Mouse (Mus musculus) urinary bladder, postnatal 10 days (tissue): Measurements from ENCODE around the gene Asic4.

Source experiments
- DNase-seq: peaks from one replicate; pipeline ENCODE4 v3.0.0; 2022; ENCODE audit warnings: low spot score

Gene Asic4

DNA sequence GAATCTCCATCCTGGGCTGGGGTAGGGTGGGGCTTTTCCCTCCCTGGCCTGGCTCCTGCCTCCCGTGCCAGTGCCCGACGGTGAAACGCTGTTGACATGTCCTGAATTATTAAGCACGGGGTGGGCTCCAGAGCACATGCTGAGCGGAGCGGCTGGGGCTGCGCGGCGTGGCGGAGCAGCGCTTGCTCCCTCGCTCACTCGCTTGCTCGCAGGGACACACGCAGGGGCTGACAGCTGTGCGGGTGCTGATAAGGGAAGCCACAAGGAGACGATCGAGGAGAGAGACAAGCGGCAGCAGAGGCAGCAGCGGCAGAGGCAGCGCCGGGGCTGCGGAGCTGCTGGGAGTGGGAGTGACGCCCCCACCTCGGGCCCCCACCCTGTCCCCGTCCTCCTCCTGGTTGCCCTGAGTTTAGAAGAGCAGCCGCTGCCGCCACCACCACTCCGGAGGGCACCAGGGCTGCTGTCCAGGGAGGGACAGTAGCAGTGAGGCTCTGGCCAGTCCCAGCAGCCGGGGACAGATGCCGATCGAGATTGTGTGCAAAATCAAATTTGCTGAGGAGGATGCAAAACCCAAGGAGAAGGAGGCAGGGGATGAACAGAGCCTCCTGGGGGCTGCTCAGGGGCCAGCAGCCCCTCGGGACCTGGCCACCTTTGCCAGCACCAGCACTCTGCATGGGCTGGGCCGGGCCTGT is at the start of gene Asic4:
Gene Asic4, plus strand, starts transcription at position 123 of the 692 bp plus-strand sequence.
- no peak for DNase-seq

DNA sequence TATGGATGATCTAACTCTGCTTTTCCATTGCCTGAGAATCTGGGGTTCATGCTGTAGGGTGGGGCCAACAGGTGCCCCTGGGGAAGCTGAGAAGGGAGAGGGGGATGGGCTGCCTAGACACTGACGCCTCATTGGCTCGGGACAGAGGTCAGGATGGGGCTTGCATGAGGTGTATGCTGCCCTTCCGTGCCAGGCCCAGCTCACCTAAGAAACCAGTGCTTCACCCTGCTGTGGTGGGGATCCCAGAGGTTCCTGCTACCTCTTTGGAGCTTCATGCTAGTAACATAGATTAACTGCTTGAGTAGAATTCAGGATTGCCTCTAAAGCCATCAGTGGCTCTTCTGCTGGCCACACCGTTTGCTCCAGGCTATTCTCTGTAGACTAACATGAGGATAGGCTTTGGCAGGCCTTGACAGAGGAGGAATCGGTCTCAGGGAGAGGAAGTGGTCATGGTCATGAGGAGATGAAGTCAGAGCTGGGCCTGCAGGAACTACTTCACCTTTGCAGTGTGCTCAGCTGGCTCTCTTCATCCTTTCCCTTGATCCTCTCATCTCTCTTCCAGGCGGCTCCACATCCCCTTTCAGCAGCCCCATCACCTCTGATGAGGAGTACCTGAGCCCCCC is 49.6 kb upstream of the Asic4 start:
- DNase-seq: no peak

DNA sequence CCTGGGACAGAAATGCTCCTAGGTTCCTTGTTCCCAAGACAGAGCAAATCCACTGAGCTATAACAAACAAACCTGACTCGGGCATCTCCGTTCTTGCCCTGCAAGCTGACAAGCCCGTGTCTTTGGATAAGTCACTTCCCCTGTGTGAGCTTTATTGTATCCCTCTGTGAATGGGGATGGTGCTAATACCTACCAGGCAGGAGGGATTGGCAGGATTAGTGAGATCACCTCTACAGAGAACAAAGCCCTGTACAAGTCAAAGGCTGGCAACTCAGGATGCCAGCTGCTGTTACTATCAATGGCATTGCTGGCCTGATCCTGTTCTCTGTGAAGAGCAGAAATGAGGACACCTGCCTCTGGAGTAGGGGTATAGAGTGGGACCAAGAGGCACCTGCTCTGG is 44.7 kb upstream of the Asic4 start:
- DNase-seq: no peak

DNA sequence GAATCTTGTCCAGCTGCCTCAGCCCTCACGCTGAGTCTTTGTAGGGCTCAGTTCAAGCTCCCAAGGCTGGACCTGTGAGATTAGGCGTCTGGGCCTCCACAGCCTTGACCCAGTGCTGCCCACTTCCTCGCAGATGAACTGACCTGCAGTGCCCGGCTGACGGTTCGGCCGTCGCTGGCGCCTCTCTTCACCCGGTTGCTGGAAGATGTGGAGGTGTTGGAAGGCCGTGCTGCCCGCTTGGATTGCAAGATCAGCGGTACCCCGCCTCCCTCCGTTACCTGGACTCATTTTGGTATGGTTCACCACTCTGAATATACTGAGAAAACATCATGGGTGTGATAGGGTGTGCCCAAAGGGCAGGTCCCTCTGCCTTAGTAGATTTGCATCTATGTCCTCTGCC is 44.1 kb upstream of the Asic4 start:
- DNase-seq: no peak

DNA sequence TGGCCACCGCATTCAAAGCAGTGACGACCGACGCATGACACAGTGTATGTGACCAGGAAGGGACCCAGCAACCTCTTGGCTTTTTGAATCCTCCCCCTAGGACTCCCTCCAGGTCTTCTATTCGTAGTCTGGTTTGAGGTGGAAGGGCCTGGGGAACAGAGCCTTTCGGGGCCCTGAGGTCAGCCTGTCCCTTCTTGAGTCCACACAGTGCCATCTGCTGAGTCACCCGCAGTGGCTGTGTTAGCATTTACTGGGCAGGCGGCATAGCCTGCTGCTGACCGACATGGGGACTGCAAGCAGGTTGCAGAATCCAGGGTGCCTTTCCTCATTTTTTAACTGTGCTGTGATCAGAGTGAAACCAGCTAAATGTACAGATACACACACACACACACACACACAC is 43.2 kb upstream of the Asic4 start:
- no peak for DNase-seq

DNA sequence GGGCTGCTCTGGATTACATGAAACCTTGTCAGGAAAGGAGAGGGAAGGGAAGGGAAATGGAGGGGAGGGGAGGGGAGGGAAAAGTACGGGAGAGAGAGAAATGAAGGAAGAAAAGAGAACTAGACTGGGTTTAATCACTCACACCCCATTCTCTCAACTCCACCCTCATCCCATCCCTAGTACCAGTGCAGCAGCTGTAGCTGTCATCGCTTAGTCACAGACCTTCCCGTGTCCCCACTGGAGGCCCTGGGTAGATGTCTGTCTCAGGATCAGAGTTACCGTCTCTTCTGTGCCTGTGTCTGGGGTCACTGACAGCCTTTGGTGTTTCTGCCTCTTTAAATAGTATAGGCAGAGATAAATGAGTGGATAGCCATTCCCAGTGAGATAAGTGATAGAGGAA is 42.0 kb upstream of the Asic4 start:
- no peak for DNase-seq

DNA sequence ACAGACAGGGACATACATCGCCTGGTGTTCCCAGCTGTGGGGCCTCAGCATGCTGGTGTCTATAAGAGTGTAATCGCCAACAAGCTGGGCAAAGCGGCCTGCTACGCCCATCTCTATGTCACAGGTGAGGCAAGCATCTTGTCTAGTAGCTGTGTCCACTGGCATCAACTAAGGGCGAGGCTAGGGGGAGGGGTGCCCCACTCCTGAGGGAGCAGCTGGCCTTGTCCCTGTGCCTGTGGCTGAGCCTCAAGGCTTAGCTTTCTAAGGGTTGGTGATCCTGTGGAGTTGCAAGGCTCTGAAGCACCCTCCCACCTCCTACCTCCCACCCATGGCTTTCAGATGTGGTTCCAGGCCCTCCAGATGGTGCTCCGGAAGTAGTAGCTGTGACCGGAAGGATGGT is 40.3 kb upstream of the Asic4 start:
- no peak for DNase-seq

DNA sequence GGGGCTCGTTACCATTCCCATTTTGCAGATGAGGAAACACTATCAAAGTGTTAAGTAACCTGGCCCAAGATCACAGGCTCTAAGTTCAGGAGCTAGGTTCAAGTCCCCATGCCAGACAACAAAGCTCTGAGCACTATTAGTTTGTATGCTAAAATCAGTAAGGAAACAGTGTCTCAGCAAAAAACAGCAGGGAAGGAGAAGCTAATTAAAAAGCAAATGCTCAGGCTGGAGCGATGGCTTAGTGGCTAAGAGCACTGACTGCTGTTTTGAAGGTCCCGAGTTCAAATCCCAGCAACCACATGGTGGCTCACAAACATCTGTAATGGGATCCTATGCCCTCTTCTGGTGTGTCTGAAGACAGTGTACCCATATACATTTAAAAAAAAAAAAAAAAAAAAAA is 38.0 kb upstream of the Asic4 start:
- no peak for DNase-seq

DNA sequence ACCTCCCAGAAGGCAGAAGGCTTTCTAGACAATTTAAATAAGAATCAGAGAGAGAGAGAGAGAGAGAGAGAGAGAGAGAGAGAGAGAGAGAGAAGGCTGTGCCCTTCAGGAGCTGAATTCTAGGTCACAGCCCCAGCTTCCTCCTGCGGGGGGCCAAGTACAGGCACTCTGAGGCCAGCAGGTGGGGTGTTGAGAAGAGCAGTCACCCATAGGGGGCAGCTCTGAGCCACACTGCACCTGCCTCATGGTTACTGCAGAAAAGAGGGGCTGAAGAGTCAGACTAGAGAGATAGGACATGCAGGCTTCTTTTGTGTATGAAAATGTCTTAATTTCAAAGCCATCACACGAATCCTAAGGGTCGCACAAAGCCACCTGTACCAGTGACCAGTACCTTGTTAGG is 36.5 kb upstream of the Asic4 start:
- no peak for DNase-seq

DNA sequence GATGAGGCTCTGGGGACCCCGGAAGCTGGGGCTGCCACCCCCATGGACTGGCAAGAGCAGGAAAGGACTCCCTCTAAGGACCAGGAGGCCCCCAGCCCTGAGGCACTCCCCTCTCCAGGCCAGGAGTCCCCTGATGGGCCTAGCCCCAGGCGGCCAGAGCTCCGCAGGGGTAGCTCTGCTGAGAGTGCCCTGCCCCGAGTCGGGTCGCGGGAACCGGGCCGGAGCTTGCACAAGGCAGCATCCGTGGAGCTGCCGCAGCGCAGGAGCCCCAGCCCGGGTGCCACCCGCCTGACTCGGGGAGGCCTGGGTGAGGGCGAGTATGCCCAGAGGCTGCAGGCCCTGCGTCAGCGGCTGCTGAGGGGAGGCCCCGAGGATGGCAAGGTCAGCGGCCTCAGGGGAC is 28.4 kb upstream of the Asic4 start:
- DNase-seq: no peak

DNA sequence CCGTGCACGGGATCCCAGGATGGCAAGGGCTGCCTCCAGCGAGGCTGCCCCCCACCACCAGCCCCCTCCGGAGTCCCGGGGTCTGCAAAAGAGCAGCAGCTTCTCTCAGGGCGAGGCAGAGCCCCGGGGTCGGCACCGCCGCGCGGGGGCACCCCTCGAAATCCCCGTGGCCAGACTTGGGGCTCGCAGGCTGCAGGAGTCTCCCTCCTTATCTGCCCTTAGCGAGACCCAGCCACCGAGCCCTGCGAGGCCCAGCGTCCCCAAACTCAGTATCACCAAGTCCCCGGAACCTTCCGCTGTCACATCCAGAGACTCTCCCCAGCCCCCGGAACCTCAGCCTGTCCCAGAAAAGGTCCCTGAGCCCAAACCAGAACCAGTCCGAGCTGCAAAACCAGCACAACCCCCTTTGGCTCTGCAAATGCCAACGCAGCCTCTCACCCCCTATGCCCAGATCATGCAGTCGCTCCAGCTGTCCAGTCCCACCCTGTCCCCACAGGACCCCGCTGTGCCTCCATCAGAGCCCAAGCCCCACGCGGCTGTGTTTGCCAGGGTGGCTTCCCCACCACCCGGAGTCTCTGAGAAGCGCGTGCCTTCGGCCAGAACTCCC is 27.9 kb upstream of the Asic4 start:
- DNase-seq: no peak

DNA sequence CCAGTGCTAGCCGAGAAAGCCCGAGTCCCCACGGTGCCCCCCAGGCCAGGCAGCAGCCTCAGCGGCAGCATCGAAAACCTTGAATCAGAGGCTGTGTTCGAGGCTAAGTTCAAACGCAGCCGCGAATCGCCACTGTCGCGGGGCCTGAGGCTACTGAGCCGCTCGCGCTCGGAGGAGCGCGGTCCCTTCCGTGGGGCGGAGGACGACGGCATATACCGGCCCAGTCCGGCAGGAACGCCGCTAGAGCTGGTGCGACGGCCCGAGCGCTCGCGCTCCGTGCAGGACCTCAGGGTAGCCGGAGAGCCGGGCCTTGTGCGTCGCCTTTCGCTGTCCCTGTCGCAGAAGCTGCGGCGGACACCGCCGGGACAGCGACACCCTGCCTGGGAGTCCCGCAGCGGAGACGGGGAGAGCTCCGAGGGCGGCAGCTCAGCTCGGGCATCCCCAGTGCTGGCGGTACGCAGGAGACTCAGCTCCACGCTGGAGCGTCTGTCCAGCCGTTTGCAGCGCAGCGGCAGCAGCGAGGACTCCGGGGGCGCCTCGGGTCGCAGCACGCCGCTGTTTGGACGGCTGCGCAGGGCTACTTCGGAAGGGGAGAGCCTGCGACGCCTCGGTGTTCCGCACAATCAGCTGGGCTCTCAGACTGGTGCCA is 27.3 kb upstream of the Asic4 start:
- no peak for DNase-seq

DNA sequence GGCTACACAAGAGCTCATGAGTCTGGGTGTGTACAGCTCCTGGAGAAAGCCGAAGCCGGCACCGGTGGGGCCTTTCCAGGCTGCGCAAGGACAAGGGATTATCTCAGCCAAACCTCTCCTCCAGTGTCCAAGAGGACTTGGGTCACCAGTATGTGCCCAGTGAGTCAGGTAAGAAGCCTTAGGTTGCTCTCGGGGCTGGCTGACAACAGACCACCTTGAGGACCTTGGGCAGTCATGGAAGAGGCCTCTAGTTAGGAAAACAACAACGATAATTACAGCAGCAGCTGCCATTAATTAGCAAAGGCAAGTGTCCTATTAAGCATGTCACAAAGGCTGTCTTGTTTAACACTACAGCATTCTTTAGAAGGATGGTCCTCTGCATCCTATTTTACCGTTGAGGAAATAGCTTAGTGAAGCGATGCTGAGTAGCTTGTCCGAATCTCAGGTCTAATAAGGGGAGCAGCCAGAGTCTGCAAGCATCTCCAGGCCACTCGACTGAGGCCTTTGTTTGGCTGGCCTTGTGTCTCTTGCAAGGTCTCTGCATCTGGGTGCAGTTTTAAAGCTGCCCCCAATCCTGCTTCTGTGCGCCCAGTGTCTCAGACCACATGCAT is 26.4 kb upstream of the Asic4 start:
- DNase-seq: no peak

DNA sequence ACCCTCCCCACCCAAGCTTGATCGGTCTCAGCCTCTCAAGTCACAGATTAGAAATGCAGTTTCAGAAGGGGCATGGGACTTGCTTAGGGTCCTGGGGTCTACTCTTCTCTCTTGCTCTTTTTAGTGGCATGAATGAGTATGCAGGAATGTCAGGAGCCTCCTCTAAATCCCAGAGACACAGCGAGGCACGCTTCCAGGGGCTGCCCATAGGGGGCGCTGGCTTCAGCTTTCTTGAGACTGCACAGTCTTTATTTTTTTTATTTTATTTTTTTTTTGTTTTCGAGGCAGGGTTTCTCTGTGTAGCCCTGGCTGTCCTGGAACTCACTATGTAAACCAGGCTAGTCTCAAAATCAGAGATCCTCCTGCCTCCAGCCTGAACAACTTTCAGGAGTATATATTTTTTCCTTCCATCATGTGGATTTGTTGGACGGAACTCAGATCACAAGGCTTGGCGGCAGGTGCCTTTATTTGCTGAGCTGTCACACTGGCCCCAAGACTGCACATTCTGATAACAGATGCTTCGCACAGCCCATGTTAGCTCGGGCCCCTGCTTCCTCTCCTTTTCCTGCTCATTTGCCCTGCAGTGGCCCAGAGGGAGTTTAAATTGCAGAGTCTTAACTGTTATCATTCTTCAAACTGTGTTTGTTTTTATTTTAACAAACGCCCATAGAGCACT is 24.3 kb upstream of the Asic4 start:
- no peak for DNase-seq

DNA sequence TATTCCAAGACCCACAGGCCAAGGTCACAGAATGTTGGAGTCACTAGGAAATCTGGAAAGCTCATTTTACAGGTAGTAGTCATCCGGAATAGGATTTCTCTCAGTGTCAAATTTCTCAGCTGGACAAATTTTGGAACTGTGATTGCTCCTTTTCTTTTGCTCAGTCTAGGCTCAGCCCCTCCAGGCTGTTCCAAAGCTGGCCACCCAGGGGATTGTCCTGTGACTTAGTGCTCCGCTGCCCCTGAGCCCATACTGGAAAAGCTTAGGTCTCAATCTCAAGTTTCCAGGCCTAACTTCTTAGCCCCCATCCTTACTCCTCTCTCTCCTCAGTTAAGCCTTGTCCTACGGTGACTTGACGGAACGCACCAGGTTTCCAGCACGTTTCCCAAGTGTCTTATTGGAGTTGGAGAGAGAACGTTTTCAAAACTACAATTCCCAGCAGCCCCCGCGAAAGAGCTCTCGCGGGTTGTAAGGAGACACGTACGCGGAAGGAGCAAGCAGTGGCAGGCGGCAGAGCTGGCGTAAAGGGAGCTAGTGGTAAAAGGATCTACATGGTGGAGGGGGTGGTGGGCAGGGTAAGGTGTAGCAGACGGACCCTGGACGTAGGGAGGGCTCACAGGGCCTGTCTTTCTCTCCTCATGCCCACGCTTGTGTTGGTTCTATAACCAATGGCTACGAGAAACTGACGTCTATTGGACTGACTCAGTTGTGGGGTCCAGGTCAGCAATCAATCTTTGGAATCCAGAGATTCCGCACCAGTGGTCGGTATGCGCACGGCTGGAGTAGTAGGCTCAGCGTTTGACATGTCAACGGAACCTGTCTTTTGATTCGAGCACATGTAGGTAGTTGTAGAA is 14.5 kb upstream of the Asic4 start, which contains the start of gene Gmppa:
Gene Gmppa, plus strand, starts transcription at position 456 of the 854 bp plus-strand sequence.
- no peak for DNase-seq

DNA sequence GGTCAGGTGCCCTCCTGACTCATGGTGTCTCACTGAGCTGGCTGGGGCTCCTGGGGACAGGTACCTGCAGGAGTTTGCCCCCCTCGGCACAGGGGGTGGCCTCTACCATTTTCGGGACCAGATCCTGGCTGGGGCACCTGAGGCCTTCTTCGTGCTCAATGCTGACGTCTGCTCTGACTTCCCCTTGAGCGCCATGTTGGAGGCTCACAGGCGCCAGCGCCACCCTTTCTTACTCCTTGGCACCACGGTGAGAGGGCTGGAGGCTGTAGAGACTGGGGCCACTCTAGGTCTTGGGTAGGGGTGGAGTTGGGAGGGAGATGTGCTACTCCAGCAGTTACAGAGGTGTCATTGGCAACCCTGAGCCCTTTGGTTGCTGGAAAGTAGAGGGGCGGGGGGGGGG is 11.5 kb upstream of the Asic4 start:
- DNase-seq: no peak

DNA sequence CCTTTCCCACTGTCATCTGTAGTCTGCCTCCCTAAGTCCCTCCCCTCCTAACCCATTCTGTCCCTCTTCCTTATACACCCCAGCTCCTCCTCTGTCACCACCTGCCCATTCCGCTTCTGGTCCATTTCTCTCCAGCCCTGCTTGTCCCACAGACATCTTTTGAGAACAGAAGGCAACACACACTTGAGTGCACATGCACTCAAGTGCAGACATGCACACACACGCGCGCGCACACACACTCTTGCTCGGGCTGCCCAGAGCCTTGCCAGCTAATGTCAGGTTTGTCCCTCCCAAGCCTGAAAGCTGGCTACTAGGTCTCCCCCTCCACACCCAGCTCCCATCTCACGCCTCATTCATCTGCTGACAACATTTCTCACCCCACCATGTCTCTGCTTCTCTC is 9.6 kb upstream of the Asic4 start:
- DNase-seq: no peak

DNA sequence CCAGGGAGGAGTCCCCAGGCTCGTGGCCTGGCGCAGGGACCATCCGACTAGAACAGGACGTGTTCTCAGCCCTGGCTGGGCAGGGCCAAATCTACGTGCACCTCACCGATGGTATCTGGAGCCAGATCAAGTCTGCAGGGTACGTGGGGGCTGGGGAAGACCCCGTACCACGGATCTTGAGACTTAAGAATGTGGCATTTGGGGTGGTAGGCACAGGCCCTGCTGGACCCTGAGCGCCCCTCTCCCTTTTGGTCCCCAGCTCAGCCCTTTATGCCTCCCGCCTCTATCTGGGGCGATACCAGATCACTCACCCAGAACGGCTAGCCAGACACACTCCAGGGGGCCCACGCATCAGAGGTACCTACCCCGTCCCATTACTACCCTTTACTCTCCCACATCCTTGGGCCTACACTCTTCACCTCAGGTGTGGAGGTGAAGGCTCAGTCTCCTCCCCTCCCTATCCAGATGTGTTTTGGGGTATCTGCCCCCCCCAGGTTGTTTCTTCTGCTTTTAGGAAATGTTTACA is 8.7 kb upstream of the Asic4 start:
- no peak for DNase-seq

DNA sequence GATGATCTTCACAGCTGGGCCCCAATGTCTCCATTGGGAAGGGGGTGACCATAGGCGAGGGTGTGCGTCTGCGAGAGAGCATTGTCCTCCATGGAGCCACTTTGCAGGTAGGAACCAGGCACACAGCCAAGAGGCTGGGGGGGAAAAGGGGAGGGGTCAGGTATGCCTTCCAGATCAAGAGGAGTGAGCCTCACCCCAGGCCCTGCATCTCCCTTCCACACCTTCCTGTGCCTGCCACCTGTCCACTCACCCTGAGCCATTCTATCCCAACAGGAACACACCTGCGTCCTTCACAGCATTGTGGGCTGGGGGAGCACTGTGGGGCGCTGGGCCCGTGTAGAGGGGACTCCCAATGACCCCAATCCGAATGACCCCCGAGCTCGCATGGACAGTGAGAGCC is 8.1 kb upstream of the Asic4 start:
- no peak for DNase-seq

DNA sequence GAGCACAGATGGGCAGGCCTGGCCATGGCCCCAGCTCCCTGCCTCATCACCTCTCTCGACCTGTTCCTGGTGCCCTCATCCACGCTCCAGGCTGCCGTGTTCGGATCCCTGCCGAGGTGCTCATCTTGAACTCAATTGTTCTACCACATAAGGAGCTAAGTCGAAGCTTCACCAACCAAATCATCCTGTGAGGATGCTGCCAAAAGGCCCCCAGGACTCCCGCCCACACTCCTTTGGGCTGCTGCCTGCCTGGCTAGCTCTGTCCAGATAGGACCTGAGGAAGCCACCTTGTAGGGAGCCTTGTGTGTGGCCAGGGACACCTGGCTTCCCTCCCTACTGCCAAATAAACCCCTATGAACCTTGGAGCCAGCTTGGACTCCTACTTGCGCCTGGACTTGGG is 7.4 kb upstream of the Asic4 start:
- DNase-seq: no peak
